Mouse (Mus musculus) liver, postnatal 0 days (tissue): Measurements from ENCODE around the gene Clpsl2. TPM values are rescaled to one million over a fixed set of nuclear protein-coding genes. Genes with fewer than 3 reads are reported as not detected.

Experiments
- ATAC-seq: fragments of 200-750 bp; cut with Nextera tagmentation; 2 replicates; pipeline ENCODE4 v1.8.0; 2017; ENCODE audit warnings: mild to moderate bottlenecking, moderate library complexity
- DNase-seq: peaks from one replicate; pipeline ENCODE4 v3.0.0-alpha.2; 2016
- H3K27ac ChIP-seq: fragments of 300-500 bp; sonication (generic); 2 replicates; pipeline ENCODE4 v1.5.1; 2014; ENCODE audit warnings: antibody characterized with exemption, moderate library complexity, mild to moderate bottlenecking, low read depth
- H3K27me3 ChIP-seq: fragments of 300-500 bp; sonication (generic); 2 replicates; pipeline ENCODE4 v1.6.1; 2014; ENCODE audit warnings: low read length, control low read depth, mixed read lengths; ENCODE audit not compliant: insufficient read depth
- H3K36me3 ChIP-seq: fragments of 300-500 bp; sonication (generic); replicated peaks from 2 replicates; pipeline ENCODE4 v1.6.1; 2014; ENCODE audit warnings: mild to moderate bottlenecking, control low read depth, low read length, moderate library complexity, mixed read lengths; ENCODE audit not compliant: insufficient read depth
- H3K4me1 ChIP-seq: fragments of 300-500 bp; sonication (generic); 2 replicates; pipeline ENCODE4 v1.6.1; 2014; ENCODE audit warnings: antibody characterized with exemption, mild to moderate bottlenecking, control low read depth; ENCODE audit not compliant: insufficient read depth
- H3K4me2 ChIP-seq: fragments of 300-500 bp; sonication (generic); 2 replicates; pipeline ENCODE4 v1.6.1; 2014; ENCODE audit warnings: low read depth, mild to moderate bottlenecking, low read length, moderate library complexity, mixed read lengths
- H3K4me3 ChIP-seq: fragments of 300-500 bp; sonication (generic); 2 replicates; pipeline ENCODE4 v1.5.1; 2014; ENCODE audit warnings: low read depth, low read length
- H3K9ac ChIP-seq: fragments of 300-500 bp; sonication (generic); replicated peaks from 2 replicates; pipeline ENCODE4 v1.6.1; 2014; ENCODE audit warnings: mild to moderate bottlenecking, moderate library complexity
- H3K9me3 ChIP-seq: fragments of 300-500 bp; sonication (generic); 2 replicates; pipeline ENCODE4 v1.6.1; 2016; ENCODE audit warnings: mild to moderate bottlenecking, control low read depth, low read length, mixed read lengths
- CTCF ChIP-seq: sonication (generic); IDR thresholded peaks from 2 replicates; pipeline ENCODE4 v1.5.1; 2016; ENCODE audit warnings: antibody characterized with exemption, low read depth
- EP300 ChIP-seq: IDR thresholded peaks from 2 replicates; pipeline ENCODE4 v1.6.1; 2016; ENCODE audit warnings: antibody characterized with exemption, low read depth, mild to moderate bottlenecking
- WGBS: fragments of 180-500 bp; shearing (Covaris S2); extraction: QIAGEN DNeasy Blood & Tissue Kit; methylation state at CpG from one replicate; pipeline ENCODE4 v1.1.7; 2014; ENCODE audit not compliant: insufficient replicate concordance; 5-methylcytosine and 5-hydroxymethylcytosine counted together
- polyA plus RNA-seq: library from polyadenylated mRNA; unstranded; fragments of >200 nt; fragmentation: Nextera tagmentation; extraction: Ambion mirVana; gene quantifications from 2 replicates; pipeline ENCODE4 v1.2.1, GENCODE M21; 2015

Clpsl2 gene
- not detected in 2 replicates for polyA plus RNA-seq

DNA sequence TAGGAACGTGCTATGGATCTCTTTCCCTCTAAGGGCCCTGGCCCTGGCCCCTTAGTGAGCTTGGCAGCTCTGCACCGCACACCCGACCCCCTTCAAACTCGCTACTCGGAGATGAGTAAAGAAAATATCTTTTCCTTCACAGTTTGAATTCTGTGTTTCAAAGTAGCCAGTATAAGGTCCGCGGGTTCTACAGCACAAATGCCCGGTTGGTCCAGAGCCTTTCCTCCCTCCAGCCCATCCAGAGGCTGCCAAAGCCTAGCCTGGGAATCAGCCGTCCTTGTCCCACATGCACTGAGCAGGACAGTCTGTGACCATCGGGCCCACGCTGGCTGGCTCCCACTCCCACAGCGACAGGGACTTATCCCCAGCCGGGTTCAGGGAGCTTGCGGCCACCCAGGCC lies at the start of gene Clpsl2:
TSS of gene Clpsl2 (plus strand) at position 301 of the 400 bp plus-strand sequence.
- no peaks in the 10 kb centered on the region for H3K27me3 ChIP-seq
- no peak for DNase-seq
- no peaks in the 10 kb centered on the region for H3K4me1 ChIP-seq
- TF ChIP-seq CTCF: no peak
- TF ChIP-seq EP300: no peak
- H3K9me3 ChIP-seq: no peaks in the 10 kb centered on the region
- no peak within 1 kb of the TSS for H3K9ac ChIP-seq
- no peak for ATAC-seq
- H3K4me3 ChIP-seq: no peak within 1 kb of the TSS
- no peaks in the 10 kb centered on the region for H3K36me3 ChIP-seq
- H3K27ac ChIP-seq: no peak within 1 kb of the TSS
- no peak within 1 kb of the TSS for H3K4me2 ChIP-seq
- 75% methylated on average over 14 of the region's 14 CpGs for WGBS

DNA sequence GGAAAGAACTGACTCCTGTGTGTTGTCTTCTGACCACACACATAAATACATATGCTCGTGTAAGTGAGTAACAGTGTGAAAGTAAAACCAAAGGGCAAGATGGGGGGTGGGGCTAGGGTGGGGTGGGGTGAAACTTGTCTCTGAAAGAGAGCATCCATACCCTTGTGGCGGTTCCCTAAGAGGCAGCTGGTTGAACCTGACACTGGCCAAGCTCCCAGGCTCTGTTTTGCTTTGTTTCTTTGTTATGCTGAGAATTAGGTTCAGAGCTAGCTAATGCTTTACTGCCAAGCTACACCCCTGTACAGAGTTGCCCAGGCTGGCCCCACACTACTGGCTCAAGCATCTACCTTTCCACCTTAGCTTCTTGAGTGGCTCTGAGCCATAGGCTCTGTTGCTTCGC lies 48.7 kb upstream of the Clpsl2 start:
- H3K9ac ChIP-seq: no peak overlapping the region
- 73% methylated on average over 3 of the region's 3 CpGs for WGBS
- H3K4me1 ChIP-seq: no peaks in the 10 kb centered on the region
- ATAC-seq (no peak), DNase-seq (no peak)
- H3K4me2 ChIP-seq: no peak overlapping the region
- no peaks in the 10 kb centered on the region for H3K9me3 ChIP-seq
- H3K36me3 ChIP-seq: no peaks in the 10 kb centered on the region
- TF ChIP-seq CTCF: no peak
- TF ChIP-seq EP300: no peak
- no peak overlapping the region for H3K4me3 ChIP-seq
- H3K27ac ChIP-seq: no peak overlapping the region
- H3K27me3 ChIP-seq: no peaks in the 10 kb centered on the region

DNA sequence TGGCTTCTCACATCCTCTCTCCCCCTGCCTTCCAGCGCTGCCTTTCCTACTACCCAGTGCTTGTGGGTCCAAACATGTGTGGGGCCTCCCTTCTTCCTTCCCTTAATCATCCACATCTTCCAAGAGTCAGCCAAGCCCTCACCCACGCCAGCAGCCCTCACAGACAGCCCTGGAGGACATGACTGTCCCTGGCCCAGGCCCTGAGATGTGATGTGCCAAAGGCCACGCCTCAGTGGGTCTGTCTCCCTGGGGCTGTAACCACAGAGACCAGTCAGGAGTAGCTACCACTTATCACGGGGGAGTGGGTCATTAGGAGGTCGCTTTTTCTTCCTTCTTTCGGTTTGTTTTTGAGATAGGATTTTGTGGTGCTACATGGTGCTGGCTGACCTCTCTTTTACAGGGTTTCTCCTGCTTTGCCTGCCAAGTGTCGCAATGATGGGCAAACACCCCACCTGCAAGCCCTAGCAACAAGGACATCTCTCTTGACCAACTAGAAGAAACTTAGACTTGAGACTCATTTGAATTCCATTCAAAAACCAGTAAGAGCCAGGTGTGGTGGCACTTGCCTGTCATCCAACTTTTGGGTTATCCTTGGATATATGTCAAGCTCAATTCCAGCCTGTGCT lies 46.9 kb upstream of the Clpsl2 start:
- Histone ChIP-seq H3K4me3 (no peak overlapping the region), H3K9ac (no peak overlapping the region), H3K4me2 (no peak overlapping the region), H3K27me3 (no peaks in the 10 kb centered on the region), H3K27ac (no peak overlapping the region), H3K4me1 (no peaks in the 10 kb centered on the region), H3K9me3 (no peaks in the 10 kb centered on the region), H3K36me3 (no peaks in the 10 kb centered on the region)
- WGBS: 36% methylated on average over 7 of the region's 7 CpGs
- ATAC-seq (peak; percentile 47; the same call in 1 of the 2 replicates), DNase-seq (peak; percentile 51)
- TF ChIP-seq EP300 (no peak), CTCF (no peak)

DNA sequence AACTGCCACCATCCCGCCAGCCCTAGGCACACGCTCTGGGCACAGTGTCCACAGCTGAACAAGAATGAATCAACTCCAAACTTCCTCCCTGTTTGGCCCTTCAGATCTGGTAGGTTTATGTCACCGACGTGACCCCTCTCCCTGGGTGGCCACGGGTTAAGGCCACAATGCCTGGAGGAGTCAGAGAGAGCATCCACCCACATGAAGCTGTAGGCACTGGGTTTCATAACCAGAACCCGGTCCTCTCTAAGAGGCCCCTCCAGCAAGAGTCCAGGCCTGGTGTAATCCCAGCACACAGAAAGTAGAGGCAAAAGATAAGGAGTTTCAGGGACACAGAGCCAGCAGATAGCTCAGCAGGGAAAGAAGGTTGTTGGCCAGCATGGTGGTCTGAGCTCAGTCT lies 45.0 kb upstream of the Clpsl2 start:
- H3K9ac ChIP-seq: no peak overlapping the region
- H3K27ac ChIP-seq: no peak overlapping the region
- H3K9me3 ChIP-seq: no peaks in the 10 kb centered on the region
- ATAC-seq: no peak
- no peaks in the 10 kb centered on the region for H3K4me1 ChIP-seq
- 74% methylated on average over 6 of the region's 6 CpGs for WGBS
- no peaks in the 10 kb centered on the region for H3K27me3 ChIP-seq
- DNase-seq: no peak
- no peaks in the 10 kb centered on the region for H3K36me3 ChIP-seq
- no peak overlapping the region for H3K4me3 ChIP-seq
- H3K4me2 ChIP-seq: no peak overlapping the region
- no peak for TF ChIP-seq EP300
- TF ChIP-seq CTCF: no peak

DNA sequence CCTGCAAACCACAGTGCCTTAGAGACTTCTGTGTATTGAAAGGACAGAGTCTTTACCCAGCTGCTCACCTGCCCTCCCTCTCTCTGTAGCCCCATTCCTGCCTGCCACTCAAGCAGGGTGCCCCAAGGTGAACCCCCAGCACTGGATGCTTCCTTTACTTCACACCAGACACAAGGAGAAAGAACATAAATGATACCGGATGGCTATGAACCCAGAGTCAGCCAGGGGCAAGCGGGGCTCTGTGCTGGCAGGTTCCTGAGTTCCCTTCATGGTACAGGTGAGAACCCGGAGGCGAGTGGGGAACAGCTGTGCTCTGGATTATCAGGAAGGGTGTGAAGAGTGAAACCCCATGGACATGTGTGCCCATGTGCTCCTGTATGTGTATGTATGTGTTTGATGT lies 43.6 kb upstream of the Clpsl2 start:
- TF ChIP-seq EP300: no peak
- TF ChIP-seq CTCF: no peak
- Histone ChIP-seq H3K9me3 (no peaks in the 10 kb centered on the region), H3K27me3 (no peaks in the 10 kb centered on the region)

DNA sequence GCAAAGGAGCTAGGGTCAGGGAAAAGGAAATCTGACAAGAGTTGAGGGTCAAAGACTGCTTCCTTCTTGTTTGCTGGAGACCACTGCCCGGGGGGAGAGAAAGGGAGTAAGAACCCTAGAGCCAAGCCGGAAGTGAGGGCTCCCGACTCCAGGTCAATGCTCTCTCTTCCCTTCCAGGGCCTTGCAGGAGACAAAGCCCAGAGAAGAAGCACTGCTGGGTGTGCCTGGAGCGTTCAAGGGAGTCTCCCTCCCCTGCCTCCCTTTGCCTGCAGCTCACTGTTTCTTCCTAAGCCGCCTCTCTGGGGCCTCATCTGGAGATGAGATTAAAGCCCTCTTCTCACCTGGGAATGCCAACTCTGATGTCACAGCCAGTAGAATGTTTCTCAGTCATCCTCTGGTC lies 42.3 kb upstream of the Clpsl2 start:
- Histone ChIP-seq H3K9ac (no peak overlapping the region), H3K4me2 (no peak overlapping the region), H3K9me3 (no peaks in the 10 kb centered on the region), H3K27ac (0 out of 2 replicates have a peak overlapping the region, but pooled peaks have one; percentile 32), H3K36me3 (no peaks in the 10 kb centered on the region), H3K4me3 (no peak overlapping the region), H3K4me1 (peaks cover 10% of the 10 kb centered on the region), H3K27me3 (no peaks in the 10 kb centered on the region)
- DNase-seq: no peak
- TF ChIP-seq EP300: no peak
- no peak for TF ChIP-seq CTCF
- WGBS: 53% methylated on average over 5 of the region's 5 CpGs
- ATAC-seq: no peak

More for the DNA sequence above, 43.6 kb upstream of the Clpsl2 start:
- ATAC-seq (no peak), DNase-seq (no peak)
- H3K9ac ChIP-seq: no peak overlapping the region
- no peak overlapping the region for H3K4me3 ChIP-seq
- H3K36me3 ChIP-seq: no peaks in the 10 kb centered on the region
- H3K4me2 ChIP-seq: no peak overlapping the region
- WGBS: 82% methylated on average over 4 of the region's 4 CpGs
- H3K4me1 ChIP-seq: peaks cover 4% of the 10 kb centered on the region
- H3K27ac ChIP-seq: no peak overlapping the region
